Mouse (Mus musculus): ENCODE measurements around the gene Gm11168.
"Not testable (repeated sequence)": the region's sequence is repeated elsewhere in the genome, so short reads cannot be mapped to it uniquely, and the experiment has no call there.

DNA sequence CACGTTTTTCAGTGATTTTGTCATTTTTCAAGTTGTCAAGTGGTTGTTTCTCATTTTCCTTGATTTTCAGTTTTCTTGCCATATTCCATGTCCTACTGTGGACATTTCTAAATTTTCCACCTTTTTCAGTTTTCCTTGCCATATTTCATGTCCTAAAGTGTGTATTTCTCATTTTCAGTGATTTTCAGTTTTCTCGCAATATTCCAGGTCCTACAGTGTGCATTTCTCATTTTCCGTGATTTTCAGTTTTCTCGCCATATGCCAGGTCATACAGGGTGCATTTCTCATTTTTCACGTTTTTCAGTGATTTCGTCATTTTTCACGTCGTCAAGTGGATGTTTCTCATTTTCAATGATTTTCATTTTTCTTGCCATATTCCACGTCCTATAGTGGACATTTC is 15.8 kb downstream of the Gm11168 start:
- TF ChIP-seq CTCF (IDR thresholded peaks at IDR 0.05; ENCODE audit: borderline replicate concordance, insufficient read depth, low read length); POLR2A (IDR thresholded peaks at IDR 0.05; ENCODE audit: low read depth, low read length): not testable (repeated sequence)
